Mouse (Mus musculus) hindbrain, postnatal 0 days (tissue): ENCODE results near the gene 1810055G02Rik. TPM values are rescaled to one million over a fixed set of nuclear protein-coding genes. Genes with fewer than 3 reads are reported as not detected.

ENCODE experiments used
- ATAC-seq: fragments of 200-750 bp; cut with Nextera tagmentation; 2 replicates; pipeline ENCODE4 v1.8.0; 2017; ENCODE audit warnings: mild to moderate bottlenecking, moderate TSS enrichment, moderate library complexity
- DNase-seq: peaks from one replicate; pipeline ENCODE4 v3.0.0-alpha.2; 2015; ENCODE audit warnings: low spot score
- H3K27ac ChIP-seq: fragments of 300-500 bp; sonication (generic); 2 replicates; pipeline ENCODE4 v1.5.1; 2014; ENCODE audit warnings: mild to moderate bottlenecking
- H3K27me3 ChIP-seq: fragments of 300-500 bp; sonication (generic); 2 replicates; pipeline ENCODE4 v1.6.1; 2014; ENCODE audit warnings: low read length, mixed read lengths; ENCODE audit not compliant: insufficient read depth
- H3K36me3 ChIP-seq: fragments of 300-500 bp; sonication (generic); 2 replicates; pipeline ENCODE4 v1.6.1; 2014; ENCODE audit warnings: low read length, mixed read lengths; ENCODE audit not compliant: insufficient read depth
- H3K4me1 ChIP-seq: fragments of 300-500 bp; sonication (generic); 2 replicates; pipeline ENCODE4 v1.6.1; 2014; ENCODE audit warnings: antibody characterized with exemption, low read length, mixed read lengths; ENCODE audit not compliant: insufficient read depth
- H3K4me2 ChIP-seq: fragments of 300-500 bp; sonication (generic); 2 replicates; pipeline ENCODE4 v1.6.1; 2014; ENCODE audit warnings: low read depth, mild to moderate bottlenecking, low read length, moderate library complexity, mixed read lengths
- H3K4me3 ChIP-seq: fragments of 300-500 bp; sonication (generic); 2 replicates; pipeline ENCODE4 v1.5.1; 2014; ENCODE audit warnings: low read length
- H3K9ac ChIP-seq: fragments of 300-500 bp; sonication (generic); replicated peaks from 2 replicates; pipeline ENCODE4 v1.6.1; 2014; ENCODE audit warnings: mild to moderate bottlenecking, low read length, moderate library complexity, mixed read lengths
- H3K9me3 ChIP-seq: fragments of 300-500 bp; sonication (generic); 2 replicates; pipeline ENCODE4 v1.6.1; 2016; ENCODE audit warnings: low read length, mixed read lengths
- CTCF ChIP-seq: IDR thresholded peaks from 2 replicates; pipeline ENCODE4 v1.5.1; 2016; ENCODE audit warnings: antibody characterized with exemption, control low read depth, low read depth
- WGBS: fragments of 180-500 bp; shearing (Covaris S2); extraction: QIAGEN DNeasy Blood & Tissue Kit; methylation state at CpG from one replicate; pipeline ENCODE4 v1.1.7; 2014; 5-methylcytosine and 5-hydroxymethylcytosine counted together
- polyA plus RNA-seq: library from polyadenylated mRNA; unstranded; fragments of >200 nt; fragmentation: Nextera tagmentation; extraction: Ambion mirVana; gene quantifications from 2 replicates; pipeline ENCODE4 v1.2.1, GENCODE M21; 2015
- total RNA-seq: library from RNA; depleted of rRNA; stranded (reverse); fragments of >200 nt; gene quantifications from 2 replicates; pipeline ENCODE4 v1.2.3, GENCODE M21; 2014

The 1810055G02Rik gene
- total and polyA plus RNA-seq, 2 experiments from 2014 or later: 37.2 to 57.7 TPM

DNA sequence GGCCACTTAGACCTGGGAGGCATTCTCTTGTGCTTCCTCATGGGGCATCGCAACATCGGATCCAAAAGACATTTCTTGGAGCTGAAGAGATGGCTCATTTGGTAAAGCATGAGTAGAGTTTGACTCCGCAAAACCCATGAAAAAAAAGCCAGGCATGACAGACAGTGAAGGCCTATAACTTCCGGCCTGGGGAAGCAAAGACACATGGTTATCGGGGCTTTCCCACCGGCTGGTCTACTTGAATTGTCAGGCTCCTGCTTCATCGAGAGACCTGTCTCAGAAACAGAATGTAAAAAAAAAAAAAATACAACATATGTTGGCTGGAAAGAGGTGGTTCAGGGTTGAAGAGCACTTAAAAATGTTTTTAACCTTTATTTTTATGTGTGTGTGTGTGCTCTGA, 31.6 kb downstream of the 1810055G02Rik start:
- no peaks in the 10 kb centered on the region for H3K36me3 ChIP-seq
- no peak overlapping the region for H3K4me3 ChIP-seq
- no peak for TF ChIP-seq CTCF
- ATAC-seq (no peak), DNase-seq (no peak)
- H3K4me1 ChIP-seq: no peaks in the 10 kb centered on the region
- no peak overlapping the region for H3K9ac ChIP-seq
- H3K27me3 ChIP-seq: no peaks in the 10 kb centered on the region
- no peak overlapping the region for H3K27ac ChIP-seq
- no peaks in the 10 kb centered on the region for H3K9me3 ChIP-seq
- no peak overlapping the region for H3K4me2 ChIP-seq
- WGBS: 90% methylated on average over 7 of the region's 7 CpGs

DNA sequence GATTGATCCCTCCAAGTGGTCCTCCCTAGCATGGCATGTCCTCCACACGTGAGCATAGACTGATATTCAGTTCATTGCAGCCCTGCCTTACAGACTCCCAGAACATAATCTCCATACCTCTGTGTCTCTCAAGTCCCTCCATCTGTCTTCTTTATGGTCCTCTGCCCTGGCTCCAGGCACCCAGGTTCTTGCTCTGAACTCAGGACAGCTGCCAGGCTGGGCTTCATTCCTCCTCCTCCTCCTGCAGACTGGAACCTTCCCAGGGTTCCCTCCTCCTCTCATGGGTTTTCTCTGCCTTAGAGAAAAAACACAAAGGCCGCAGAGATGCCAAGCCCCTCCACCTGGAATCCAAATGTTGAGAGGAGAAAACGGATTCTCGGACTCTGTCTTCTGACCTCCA, 34.6 kb downstream of the 1810055G02Rik start:
- Histone ChIP-seq H3K4me2 (peak overlapping the region; percentile 72; the same call in 1 of the 2 replicates), H3K4me3 (no peak overlapping the region), H3K36me3 (no peaks in the 10 kb centered on the region), H3K9me3 (no peaks in the 10 kb centered on the region), H3K27ac (peak overlapping the region; percentile 64), H3K9ac (no peak overlapping the region), H3K27me3 (no peaks in the 10 kb centered on the region), H3K4me1 (no peaks in the 10 kb centered on the region)
- WGBS: 32% methylated on average over 4 of the region's 4 CpGs
- no peak for DNase-seq
- ATAC-seq: no peak
- no peak for TF ChIP-seq CTCF

DNA sequence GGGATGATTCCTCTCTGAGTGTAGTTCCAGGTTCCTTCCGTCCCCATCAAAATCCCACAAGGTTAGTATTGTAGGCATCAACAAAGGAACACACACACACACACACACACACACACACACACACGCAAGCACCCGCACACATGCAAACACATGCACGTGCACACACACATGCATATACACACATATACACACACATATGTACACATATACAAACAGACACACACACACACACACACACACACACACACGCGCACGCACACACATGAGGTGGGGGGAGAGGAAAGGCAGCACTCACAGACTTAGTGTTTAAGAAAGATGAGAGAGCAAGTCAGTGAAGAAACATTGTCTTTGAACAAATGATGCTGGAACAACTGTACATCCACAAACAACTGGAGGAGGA, 35.3 kb downstream of the 1810055G02Rik start:
- Histone ChIP-seq H3K27ac (no peak overlapping the region), H3K27me3 (no peaks in the 10 kb centered on the region), H3K9ac (no peak overlapping the region), H3K9me3 (no peaks in the 10 kb centered on the region), H3K36me3 (no peaks in the 10 kb centered on the region), H3K4me3 (peak overlapping the region; percentile 52), H3K4me2 (peak overlapping the region; percentile 72), H3K4me1 (no peaks in the 10 kb centered on the region)
- no peak for DNase-seq
- ATAC-seq: no peak
- 66% methylated on average over 7 of the region's 7 CpGs for WGBS
- no peak for TF ChIP-seq CTCF

DNA sequence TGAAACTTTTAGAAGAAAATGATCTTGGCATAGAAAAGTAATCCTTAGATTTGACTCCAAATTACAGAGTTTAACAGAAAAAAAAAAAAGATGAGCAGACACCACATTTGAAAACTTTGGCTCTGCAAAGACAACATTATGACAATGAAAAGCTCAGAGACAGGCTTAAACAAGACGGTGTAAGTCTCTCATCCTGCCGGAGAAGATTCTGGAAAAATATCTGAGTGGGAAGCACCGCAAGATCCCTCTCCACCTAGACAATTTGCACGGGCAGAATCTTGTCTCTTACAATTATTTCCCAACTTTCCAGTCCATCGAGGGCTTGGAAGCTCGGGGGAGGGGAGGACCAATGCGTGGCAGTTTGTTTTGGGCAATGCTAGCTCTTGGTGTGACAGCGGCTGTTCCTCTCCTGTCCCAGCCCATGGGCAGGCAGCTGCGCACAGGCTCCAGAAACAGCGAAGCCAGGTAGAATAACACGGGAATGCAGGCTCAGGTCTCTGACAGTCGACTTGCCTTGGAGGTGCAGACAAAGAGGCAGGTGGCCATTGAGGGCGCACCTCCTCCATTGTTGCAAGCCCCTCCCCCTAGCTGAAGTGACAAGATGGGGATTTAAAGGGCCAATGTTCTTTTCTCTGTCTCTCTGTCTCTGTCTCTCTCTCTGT, 35.9 kb downstream of the 1810055G02Rik start:
- Histone ChIP-seq H3K4me2 (peak overlapping the region; percentile 72), H3K36me3 (no peaks in the 10 kb centered on the region), H3K27ac (peak overlapping the region; percentile 90), H3K9ac (peak overlapping the region; percentile 66), H3K9me3 (no peaks in the 10 kb centered on the region), H3K4me3 (peak overlapping the region; percentile 52), H3K27me3 (no peaks in the 10 kb centered on the region), H3K4me1 (no peaks in the 10 kb centered on the region)
- peak; percentile 39; the same call in 1 of the 2 replicates for TF ChIP-seq CTCF
- 2% methylated on average over 13 of the region's 13 CpGs for WGBS
- ATAC-seq (peak; percentile 79), DNase-seq (peak; percentile 85)

DNA sequence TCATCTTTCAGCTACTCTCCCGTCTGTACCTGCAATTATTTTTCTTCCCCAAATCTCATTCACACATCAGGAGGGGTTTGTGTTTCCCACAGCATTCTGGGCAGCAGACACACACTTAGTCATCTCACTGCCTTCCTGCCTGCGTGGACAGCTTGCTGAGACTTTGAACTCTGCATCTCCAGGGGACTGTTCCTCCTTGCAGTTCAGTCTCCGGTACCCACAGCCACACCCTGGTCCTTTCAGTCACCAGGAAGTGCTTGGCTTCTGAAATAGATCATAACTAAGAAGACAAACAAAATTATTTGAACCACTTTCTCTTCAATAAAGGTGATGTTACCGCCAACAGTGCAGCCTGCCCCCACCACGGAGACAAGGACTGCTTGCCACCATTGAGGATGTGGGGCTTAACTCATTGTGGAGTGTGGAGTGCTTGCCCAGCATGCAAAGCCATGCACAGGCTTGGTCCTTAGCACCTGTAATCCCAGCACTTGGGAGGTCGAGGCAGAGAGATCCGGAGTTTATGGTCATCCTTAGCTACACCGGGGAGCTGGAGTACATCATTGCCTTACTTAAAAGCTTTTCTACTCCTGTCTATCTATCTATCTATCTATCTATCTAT, 44.6 kb downstream of the 1810055G02Rik start:
- TF ChIP-seq CTCF: no peak
- WGBS: 54% methylated on average over 8 of the region's 8 CpGs

DNA sequence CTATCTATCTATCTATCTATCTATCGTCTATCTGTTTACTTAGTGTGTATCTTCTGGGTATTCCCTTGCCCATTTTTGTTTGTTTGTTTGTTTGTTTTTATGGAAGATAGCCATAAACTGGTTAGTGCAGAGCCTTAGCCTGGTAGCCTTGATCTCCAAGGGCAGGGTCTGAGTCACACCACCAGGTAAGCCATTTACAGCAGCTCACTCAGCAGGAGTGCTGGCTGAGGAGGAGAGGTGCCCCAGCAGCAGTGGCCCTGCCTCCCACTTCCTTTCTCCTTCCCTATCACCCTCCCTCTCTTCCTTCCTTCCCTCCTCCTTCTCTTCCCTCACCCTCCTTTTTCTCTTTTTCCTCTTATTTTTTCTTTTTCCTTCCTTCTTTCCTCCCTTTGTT, 45.1 kb downstream of the 1810055G02Rik start:
- no peak for TF ChIP-seq CTCF
- no peaks in the 10 kb centered on the region for H3K36me3 ChIP-seq
- ATAC-seq (no peak), DNase-seq (no peak)
- no peak overlapping the region for H3K4me3 ChIP-seq
- WGBS: 88% methylated on average over 1 of the region's 1 CpGs
- H3K27me3 ChIP-seq: no peaks in the 10 kb centered on the region
- no peak overlapping the region for H3K27ac ChIP-seq
- no peak overlapping the region for H3K4me2 ChIP-seq
- H3K4me1 ChIP-seq: no peaks in the 10 kb centered on the region
- no peak overlapping the region for H3K9ac ChIP-seq
- no peaks in the 10 kb centered on the region for H3K9me3 ChIP-seq

More for the DNA sequence above, 44.6 kb downstream of the 1810055G02Rik start:
- no peak overlapping the region for H3K9ac ChIP-seq
- no peak overlapping the region for H3K4me2 ChIP-seq
- no peaks in the 10 kb centered on the region for H3K27me3 ChIP-seq
- no peak for DNase-seq
- no peak overlapping the region for H3K4me3 ChIP-seq
- H3K9me3 ChIP-seq: no peaks in the 10 kb centered on the region
- H3K27ac ChIP-seq: no peak overlapping the region
- H3K4me1 ChIP-seq: no peaks in the 10 kb centered on the region
- ATAC-seq: no peak
- H3K36me3 ChIP-seq: no peaks in the 10 kb centered on the region

DNA sequence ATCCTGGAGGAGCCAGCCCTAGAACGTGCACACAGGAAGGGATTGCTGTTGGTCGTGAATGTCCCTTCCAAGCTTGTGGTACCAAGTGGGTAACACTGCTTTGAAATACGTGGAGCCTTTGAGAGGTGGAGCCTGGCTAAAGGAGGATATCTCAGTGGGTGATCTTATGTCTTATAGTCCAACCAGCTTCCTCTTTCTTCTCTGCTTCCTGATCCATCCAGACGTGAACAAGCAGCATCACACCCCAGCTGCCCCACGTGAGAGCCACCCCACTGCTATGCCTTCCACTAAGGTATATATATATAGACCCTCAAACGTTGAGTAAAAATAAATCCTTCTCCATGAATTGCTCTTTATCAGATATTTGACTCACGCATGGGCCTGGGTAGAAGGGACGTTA, 45.6 kb downstream of the 1810055G02Rik start:
- TF ChIP-seq CTCF: no peak
- Histone ChIP-seq H3K36me3 (no peaks in the 10 kb centered on the region), H3K4me2 (no peak overlapping the region), H3K4me1 (no peaks in the 10 kb centered on the region), H3K4me3 (no peak overlapping the region), H3K9me3 (no peaks in the 10 kb centered on the region), H3K27me3 (no peaks in the 10 kb centered on the region), H3K27ac (no peak overlapping the region), H3K9ac (no peak overlapping the region)
- 61% methylated on average over 8 of the region's 8 CpGs for WGBS
- no peak for ATAC-seq
- DNase-seq: no peak
